Mouse (Mus musculus): Measurements from ENCODE around the gene Alyref2. TPM values are rescaled to one million over a fixed set of nuclear protein-coding genes. Genes with fewer than 3 reads are reported as not detected.
A peak's percentile ranks its signal among the peaks of the same experiment; 100 is the strongest.
"Not testable (repeated sequence)": the region's sequence is repeated elsewhere in the genome, so short reads cannot be mapped to it uniquely, and the experiment has no call there.

Gene Alyref2
- polyA plus RNA-seq, 1 experiment from 2014 or later = 34.3 TPM

- H3K27ac ChIP-seq; H3K9me3 ChIP-seq; H3K9ac ChIP-seq; H3K4me2 ChIP-seq; ATAC-seq (replicated peaks); H3K4me1 ChIP-seq; H3K27me3 ChIP-seq (replicated peaks); H3K36me3 ChIP-seq (replicated peaks); H3K4me3 ChIP-seq: not testable (repeated sequence)
- WGBS = 88% methylated on average over 8 of the region's 8 CpGs
Measured at GRCm38 (mm10) chr1:171471941-171472340, 31.3 kb upstream of the Alyref2 start.

DNA sequence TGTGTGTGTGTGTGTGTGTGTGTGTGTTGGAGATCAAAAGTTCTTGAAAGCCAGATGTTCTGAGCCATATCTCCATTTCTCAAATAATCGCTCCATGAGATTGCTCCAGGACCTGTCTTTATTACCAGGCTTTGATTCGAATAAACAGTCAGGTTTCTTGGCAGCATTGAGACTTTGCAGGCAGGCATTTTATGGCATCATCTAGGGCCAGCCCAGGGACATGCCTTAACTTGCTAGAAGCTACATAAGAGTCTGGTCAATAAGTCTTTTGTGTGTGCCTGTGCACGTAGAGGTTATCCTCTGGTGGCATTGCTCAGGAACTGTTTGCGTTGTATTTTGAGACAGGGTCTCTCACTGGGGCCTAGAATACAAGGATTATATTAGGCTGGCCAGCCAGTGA lies 29.8 kb upstream of the Alyref2 start:
- no peak overlapping the region for H3K4me3 ChIP-seq
- no peak for ATAC-seq (replicated peaks)
- WGBS = 80% methylated on average over 4 of the region's 4 CpGs

DNA sequence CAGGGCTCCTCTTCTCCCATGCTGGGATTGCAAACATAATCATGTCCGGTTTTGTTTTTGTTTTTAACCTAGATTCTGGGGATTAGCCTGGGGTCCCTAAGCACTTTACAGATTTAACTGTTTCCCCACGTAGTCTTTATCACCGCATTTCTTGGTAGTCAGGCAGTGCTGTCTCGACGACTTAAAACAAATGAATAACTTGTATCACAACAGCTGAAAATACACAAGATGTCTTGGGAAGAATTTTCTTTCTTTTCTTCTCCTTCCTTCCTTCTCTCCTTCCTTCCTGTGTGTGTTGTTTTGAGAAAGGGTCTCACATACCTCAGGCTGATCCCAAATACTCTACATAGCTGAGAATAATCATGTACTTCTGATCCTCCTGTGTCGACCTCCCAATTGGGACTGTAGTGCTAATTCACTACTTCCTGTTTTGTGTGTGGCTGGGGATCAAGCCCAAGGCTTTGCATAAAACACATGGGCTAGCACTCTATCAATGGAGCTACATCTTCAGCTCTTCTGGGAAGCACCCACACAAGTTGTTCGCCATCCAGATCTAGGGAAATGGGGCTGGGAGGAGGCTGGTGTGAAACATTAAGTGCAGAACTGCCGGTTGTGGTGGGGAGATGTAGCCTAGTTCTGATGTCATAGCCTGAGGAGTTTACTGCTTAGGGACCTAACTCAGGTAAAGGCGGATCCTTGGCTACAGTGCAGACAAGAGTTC lies 29.2 kb upstream of the Alyref2 start:
- Histone ChIP-seq H3K27ac (no peak overlapping the region), H3K9ac (no peak overlapping the region), H3K4me3 (no peak overlapping the region), H3K4me1 (no peaks in the 10 kb centered on the region), H3K4me2 (no peak overlapping the region), H3K36me3 (replicated peaks) (no peaks in the 10 kb centered on the region), H3K27me3 (replicated peaks) (no peaks in the 10 kb centered on the region), H3K9me3 (no peaks in the 10 kb centered on the region)
- WGBS = 80% methylated on average over 9 of the region's 9 CpGs
- no peak for ATAC-seq (replicated peaks)

More for the DNA sequence above, 29.8 kb upstream of the Alyref2 start:
- Histone ChIP-seq H3K9ac (no peak overlapping the region), H3K36me3 (replicated peaks) (no peaks in the 10 kb centered on the region), H3K4me1 (no peaks in the 10 kb centered on the region), H3K27me3 (replicated peaks) (no peaks in the 10 kb centered on the region), H3K4me2 (no peak overlapping the region), H3K9me3 (no peaks in the 10 kb centered on the region), H3K27ac (no peak overlapping the region)

DNA sequence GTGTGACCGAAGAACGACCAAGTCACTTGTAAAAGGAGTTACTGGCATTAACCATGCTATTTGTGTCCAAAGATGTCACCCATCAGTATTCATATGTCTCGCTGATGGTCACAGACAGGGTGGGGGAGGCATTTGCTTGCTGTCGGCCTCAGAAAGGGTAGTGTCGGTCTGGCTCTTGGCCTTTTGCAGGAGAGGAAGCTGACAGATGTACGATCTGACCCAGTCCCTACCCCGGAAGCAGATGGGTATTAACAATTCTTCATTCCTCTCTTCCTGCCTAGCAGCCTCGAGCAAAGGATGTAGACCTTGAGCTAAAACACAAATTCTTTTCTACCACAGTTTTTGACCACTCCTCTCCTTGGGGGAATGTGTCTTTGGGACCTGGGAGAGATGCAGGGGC lies 26.2 kb upstream of the Alyref2 start:
- no peak overlapping the region for H3K4me3 ChIP-seq
- no peaks in the 10 kb centered on the region for H3K27me3 ChIP-seq (replicated peaks)
- no peak for ATAC-seq (replicated peaks)
- no peak overlapping the region for H3K9ac ChIP-seq
- H3K9me3 ChIP-seq = no peaks in the 10 kb centered on the region
- H3K36me3 ChIP-seq (replicated peaks) = no peaks in the 10 kb centered on the region
- no peak overlapping the region for H3K27ac ChIP-seq
- no peak overlapping the region for H3K4me2 ChIP-seq
- WGBS = 79% methylated on average over 8 of the region's 8 CpGs
- H3K4me1 ChIP-seq = no peaks in the 10 kb centered on the region

DNA sequence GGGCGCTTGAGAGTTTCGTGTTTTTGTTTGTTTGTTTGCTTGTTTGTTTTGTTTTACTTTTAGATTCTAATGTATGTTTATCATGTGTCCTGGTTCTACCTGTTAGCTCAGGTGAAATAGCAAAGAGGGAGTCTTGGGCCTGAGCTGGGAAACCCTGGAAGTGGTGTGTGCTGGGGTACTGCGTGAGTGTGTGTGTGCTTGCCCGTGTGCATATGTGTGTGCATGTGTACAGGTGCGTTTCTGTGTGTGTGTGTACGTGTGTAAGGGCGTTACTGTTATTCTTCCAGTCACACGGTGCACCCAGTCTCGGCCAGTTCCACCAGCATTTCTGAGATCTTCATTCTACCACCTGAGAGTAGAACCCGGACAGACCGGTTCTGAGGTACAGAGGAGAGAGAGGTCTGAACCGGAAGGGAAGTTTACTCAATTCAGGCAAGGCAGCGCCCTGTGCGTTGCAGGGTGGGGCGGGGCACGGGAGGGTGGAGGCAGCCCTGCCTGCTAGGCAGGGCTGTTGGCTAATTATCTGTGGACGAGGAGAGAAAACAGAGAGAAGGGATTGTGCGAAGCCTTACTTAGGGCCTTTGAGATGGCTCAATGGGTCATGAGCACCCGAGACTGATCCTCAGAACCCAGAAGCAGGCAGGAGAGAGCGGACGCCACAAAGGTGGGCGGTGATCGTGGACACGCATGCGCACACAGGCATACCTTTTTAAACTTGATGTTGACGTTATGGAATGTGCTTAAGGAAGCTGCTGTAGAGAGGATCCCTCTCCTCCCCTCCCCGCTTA lies 25.3 kb upstream of the Alyref2 start:
- WGBS = 68% methylated on average over 27 of the region's 27 CpGs
- no peak overlapping the region for H3K27ac ChIP-seq
- H3K9ac ChIP-seq = peak overlapping the region; percentile 11; the same call in 1 of the 2 replicates
- H3K4me3 ChIP-seq = peak overlapping the region; percentile 27
- peak; percentile 75; the same call in 1 of the 2 replicates for ATAC-seq (replicated peaks)
- no peaks in the 10 kb centered on the region for H3K27me3 ChIP-seq (replicated peaks)
- no peaks in the 10 kb centered on the region for H3K36me3 ChIP-seq (replicated peaks)
- H3K4me2 ChIP-seq = peak overlapping the region; percentile 36
- no peaks in the 10 kb centered on the region for H3K4me1 ChIP-seq
- H3K9me3 ChIP-seq = peaks cover 2% of the 10 kb centered on the region

DNA sequence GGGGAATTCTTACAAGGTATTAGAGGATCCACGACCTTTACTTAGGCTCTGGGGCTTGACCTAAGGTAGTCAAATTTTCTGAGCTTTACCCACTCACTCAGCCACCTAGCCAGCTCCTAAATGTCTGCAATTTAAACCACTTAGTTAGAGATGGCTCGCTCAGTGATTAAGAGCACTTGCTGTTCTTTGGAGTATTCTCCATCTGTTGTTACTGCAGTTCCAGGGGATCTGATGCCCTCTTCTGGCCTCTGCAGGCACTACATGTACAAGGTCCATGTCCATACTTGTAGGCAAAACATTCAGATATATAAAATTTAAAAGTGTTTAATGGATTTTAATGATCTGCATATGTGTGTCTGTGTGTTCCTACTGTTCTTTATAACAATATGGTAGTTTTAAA lies 24.3 kb upstream of the Alyref2 start:
- no peak overlapping the region for H3K9ac ChIP-seq
- H3K27me3 ChIP-seq (replicated peaks) = no peaks in the 10 kb centered on the region
- no peaks in the 10 kb centered on the region for H3K4me1 ChIP-seq
- H3K27ac ChIP-seq = no peak overlapping the region
- peak; percentile 50; the same call in 1 of the 2 replicates for ATAC-seq (replicated peaks)
- 50% methylated on average over 2 of the region's 2 CpGs for WGBS
- no peak overlapping the region for H3K4me2 ChIP-seq
- H3K9me3 ChIP-seq = peaks cover 5% of the 10 kb centered on the region
- no peaks in the 10 kb centered on the region for H3K36me3 ChIP-seq (replicated peaks)
- no peak overlapping the region for H3K4me3 ChIP-seq

GRCm38 (mm10) chr1:171494241-171494640 lies 9.0 kb upstream of the Alyref2 start:
- Histone ChIP-seq H3K4me1 (no peaks in the 10 kb centered on the region), H3K27me3 (replicated peaks) (no peaks in the 10 kb centered on the region), H3K4me3 (no peak overlapping the region), H3K27ac (no peak overlapping the region), H3K9me3 (no peaks in the 10 kb centered on the region), H3K9ac (no peak overlapping the region), H3K4me2 (no peak overlapping the region), H3K36me3 (replicated peaks) (no peaks in the 10 kb centered on the region)
- ATAC-seq (replicated peaks) = no peak
- WGBS = 91% methylated on average over 13 of the region's 13 CpGs

- no peak overlapping the region for H3K9ac ChIP-seq
- no peaks in the 10 kb centered on the region for H3K27me3 ChIP-seq (replicated peaks)
- H3K4me2 ChIP-seq = no peak overlapping the region
- no peak overlapping the region for H3K4me3 ChIP-seq
- ATAC-seq (replicated peaks) = no peak
- 89% methylated on average over 6 of the region's 6 CpGs for WGBS
- H3K9me3 ChIP-seq = no peaks in the 10 kb centered on the region
- no peak overlapping the region for H3K27ac ChIP-seq
- no peaks in the 10 kb centered on the region for H3K36me3 ChIP-seq (replicated peaks)
- H3K4me1 ChIP-seq = no peaks in the 10 kb centered on the region
Measured at GRCm38 (mm10) chr1:171495371-171495770, 7.9 kb upstream of the Alyref2 start.

GRCm38 (mm10) chr1:171499856-171500255 lies 3.4 kb upstream of the Alyref2 start:
- H3K27ac ChIP-seq = no peak overlapping the region
- no peak overlapping the region for H3K4me3 ChIP-seq
- no peak overlapping the region for H3K4me2 ChIP-seq
- no peaks in the 10 kb centered on the region for H3K9me3 ChIP-seq
- no peak overlapping the region for H3K9ac ChIP-seq
- 61% methylated on average over 5 of the region's 5 CpGs for WGBS
- H3K36me3 ChIP-seq (replicated peaks) = no peaks in the 10 kb centered on the region
- ATAC-seq (replicated peaks) = no peak
- peaks cover 13% of the 10 kb centered on the region for H3K4me1 ChIP-seq
- H3K27me3 ChIP-seq (replicated peaks) = no peaks in the 10 kb centered on the region; the same call in 1 of the 2 replicates

GRCm38 (mm10) chr1:171501016-171501610 lies 2.2 kb upstream of the Alyref2 start:
- no peak overlapping the region; the same call in 1 of the 2 replicates for H3K27ac ChIP-seq
- WGBS = 64% methylated on average over 6 of the region's 6 CpGs

GRCm38 (mm10) chr1:171501636-171502080 lies 1.6 kb upstream of the Alyref2 start:
- Histone ChIP-seq H3K4me3 (peak overlapping the region; percentile 72), H3K27ac (peak overlapping the region; percentile 98), H3K4me2 (peak overlapping the region; percentile 81), H3K36me3 (replicated peaks) (no peaks in the 10 kb centered on the region), H3K9ac (peak overlapping the region; percentile 30; the same call in 1 of the 2 replicates), H3K27me3 (replicated peaks) (no peaks in the 10 kb centered on the region; the same call in 1 of the 2 replicates), H3K9me3 (no peaks in the 10 kb centered on the region), H3K4me1 (peaks cover 17% of the 10 kb centered on the region)
- 5% methylated on average over 5 of the region's 5 CpGs for WGBS
- ATAC-seq (replicated peaks) = no peak

More at GRCm38 (mm10) chr1:171501016-171501610, 2.2 kb upstream of the Alyref2 start:
- Histone ChIP-seq H3K4me3 (no peak overlapping the region), H3K4me1 (peaks cover 17% of the 10 kb centered on the region), H3K4me2 (peak overlapping the region; percentile 81; the same call in 1 of the 2 replicates), H3K9ac (no peak overlapping the region), H3K9me3 (no peaks in the 10 kb centered on the region), H3K36me3 (replicated peaks) (no peaks in the 10 kb centered on the region), H3K27me3 (replicated peaks) (no peaks in the 10 kb centered on the region; the same call in 1 of the 2 replicates)
- ATAC-seq (replicated peaks) = no peak

Data from midbrain, embryonic 15.5 days (tissue).